Mouse (Mus musculus) liver, adult 2 months (tissue): ENCODE measurements around the gene Abcc8. TPM values are rescaled to one million over a fixed set of nuclear protein-coding genes. Genes with fewer than 3 reads are reported as not detected.

ENCODE experiments used
- DNase-seq: peaks from one replicate; pipeline ENCODE4 v3.0.0-alpha.2; 2011; ENCODE audit warnings: low read depth, low spot score; ENCODE audit errors: extremely low read depth
- H3K27ac ChIP-seq: fragments of 200-500 bp; replicated peaks from 2 replicates; pipeline ENCODE4 v1.5.1; 2012; ENCODE audit warnings: low read depth, mild to moderate bottlenecking, control low read depth, inconsistent platforms, low read length; ENCODE audit not compliant: insufficient read depth
- H3K27me3 ChIP-seq: fragments of 200-500 bp; 2 replicates; pipeline ENCODE4 v1.6.1; 2012; ENCODE audit warnings: mild to moderate bottlenecking, moderate library complexity, low read length, inconsistent platforms; ENCODE audit not compliant: control insufficient read depth, insufficient read depth
- H3K36me3 ChIP-seq: fragments of 200-500 bp; 2 replicates; pipeline ENCODE4 v1.6.1; 2012; ENCODE audit warnings: low read length, inconsistent platforms; ENCODE audit not compliant: control insufficient read depth, insufficient read depth
- H3K4me1 ChIP-seq: fragments of 200-500 bp; 2 replicates; pipeline ENCODE4 v1.6.1; 2011; ENCODE audit warnings: low read length; ENCODE audit not compliant: control insufficient read depth, insufficient read depth
- H3K4me3 ChIP-seq: fragments of 200-500 bp; 2 replicates; pipeline ENCODE4 v1.5.1; 2011; ENCODE audit warnings: low read depth, mild to moderate bottlenecking, control low read depth, low read length, moderate library complexity; ENCODE audit not compliant: insufficient read depth
- H3K79me2 ChIP-seq: fragments of 200-500 bp; 2 replicates; pipeline ENCODE4 v1.6.1; 2012; ENCODE audit warnings: inconsistent platforms, mild to moderate bottlenecking, low read length, moderate library complexity; ENCODE audit not compliant: control insufficient read depth, insufficient read depth
- H3K9ac ChIP-seq: fragments of 200-500 bp; 2 replicates; pipeline ENCODE4 v1.6.1; 2012; ENCODE audit warnings: low read depth, mild to moderate bottlenecking, control low read depth, inconsistent platforms, low read length
- CTCF ChIP-seq: fragments of 200-500 bp; IDR thresholded peaks from 2 replicates; pipeline ENCODE4 v1.5.1; 2011; ENCODE audit warnings: low read depth, low read length, control low read depth
- POLR2A ChIP-seq: fragments of 200-500 bp; IDR thresholded peaks from 2 replicates; pipeline ENCODE4 v1.6.1; 2011; ENCODE audit warnings: low read length, control low read depth; ENCODE audit not compliant: insufficient read depth; ENCODE audit errors: extremely low read depth
- WGBS: fragments of 180-500 bp; shearing (Covaris S2); methylation state at CpG from one replicate; pipeline ENCODE4 v1.1.7; 2018; 5-methylcytosine and 5-hydroxymethylcytosine counted together
- polyA plus RNA-seq: library from polyadenylated mRNA; depleted of rRNA; stranded (reverse); fragments of >200 nt; gene quantifications from 2 replicates; pipeline ENCODE4 v1.2.3, GENCODE M21; 2012
- total RNA-seq: library from RNA; depleted of rRNA; stranded (reverse); fragments of >200 nt; gene quantifications from 2 replicates; pipeline ENCODE4 v1.2.3, GENCODE M21; 2014

The Abcc8 gene
- total and polyA plus RNA-seq, 2 experiments = not detected

- DNase-seq = no peak
- Histone ChIP-seq H3K79me2 (no peaks in the 10 kb centered on the region), H3K36me3 (no peaks in the 10 kb centered on the region), H3K4me3 (no peak overlapping the region), H3K9ac (no peak overlapping the region), H3K27me3 (no peaks in the 10 kb centered on the region), H3K27ac (no peak overlapping the region), H3K4me1 (no peaks in the 10 kb centered on the region)
- no peak for TF ChIP-seq POLR2A
- WGBS = 80% methylated on average over 18 of the region's 18 CpGs
Measured at GRCm38 (mm10) chr7:46154498-46155488, 25.0 kb downstream of the Abcc8 start.

GRCm38 (mm10) chr7:46152819-46153351 lies 26.9 kb downstream of the Abcc8 start:
- no peaks in the 10 kb centered on the region for H3K79me2 ChIP-seq
- no peak overlapping the region for H3K27ac ChIP-seq
- no peak overlapping the region for H3K4me3 ChIP-seq
- 74% methylated on average over 9 of the region's 9 CpGs for WGBS
- no peak overlapping the region for H3K9ac ChIP-seq
- H3K4me1 ChIP-seq = no peaks in the 10 kb centered on the region
- no peaks in the 10 kb centered on the region for H3K36me3 ChIP-seq
- no peaks in the 10 kb centered on the region for H3K27me3 ChIP-seq
- DNase-seq = no peak
- no peak for TF ChIP-seq POLR2A
- TF ChIP-seq CTCF = no peak

GRCm38 (mm10) chr7:46147417-46147816 lies 32.4 kb downstream of the Abcc8 start:
- H3K9ac ChIP-seq = no peak overlapping the region
- H3K4me1 ChIP-seq = no peaks in the 10 kb centered on the region
- H3K4me3 ChIP-seq = no peak overlapping the region
- H3K27ac ChIP-seq = no peak overlapping the region
- no peaks in the 10 kb centered on the region for H3K36me3 ChIP-seq
- 85% methylated on average over 7 of the region's 7 CpGs for WGBS
- no peak for DNase-seq
- no peaks in the 10 kb centered on the region for H3K27me3 ChIP-seq
- TF ChIP-seq CTCF (no peak), POLR2A (no peak)
- H3K79me2 ChIP-seq = no peaks in the 10 kb centered on the region

- Histone ChIP-seq H3K79me2 (no peaks in the 10 kb centered on the region), H3K36me3 (no peaks in the 10 kb centered on the region), H3K9ac (no peak overlapping the region), H3K27ac (no peak overlapping the region), H3K27me3 (no peaks in the 10 kb centered on the region; the same call in 1 of the 2 replicates), H3K4me3 (no peak overlapping the region), H3K4me1 (no peaks in the 10 kb centered on the region)
- no peak for DNase-seq
- TF ChIP-seq CTCF (no peak), POLR2A (no peak)
- 88% methylated on average over 7 of the region's 7 CpGs for WGBS
Measured at GRCm38 (mm10) chr7:46146675-46147308, 33.0 kb downstream of the Abcc8 start.

GRCm38 (mm10) chr7:46144061-46144460 lies 35.8 kb downstream of the Abcc8 start:
- DNase-seq = no peak
- Histone ChIP-seq H3K4me3 (no peak overlapping the region), H3K79me2 (no peaks in the 10 kb centered on the region), H3K36me3 (no peaks in the 10 kb centered on the region), H3K4me1 (no peaks in the 10 kb centered on the region), H3K9ac (no peak overlapping the region), H3K27me3 (no peaks in the 10 kb centered on the region; the same call in 1 of the 2 replicates), H3K27ac (no peak overlapping the region)
- no peak for TF ChIP-seq POLR2A
- TF ChIP-seq CTCF = no peak
- WGBS = 82% methylated on average over 8 of the region's 8 CpGs
